Mouse (Mus musculus) lung, postnatal 0 days (tissue): ENCODE results near the gene Akr1cl. TPM values are rescaled to one million over a fixed set of nuclear protein-coding genes. Genes with fewer than 3 reads are reported as not detected.

Source experiments
- ATAC-seq: fragments of 200-750 bp; cut with Nextera tagmentation; 2 replicates; pipeline ENCODE4 v1.8.0; 2017; ENCODE audit warnings: moderate library complexity
- DNase-seq: peaks from one replicate; pipeline ENCODE4 v3.0.0-alpha.2; 2016; ENCODE audit warnings: low spot score
- H3K27ac ChIP-seq: fragments of 300-500 bp; sonication (generic); 2 replicates; pipeline ENCODE4 v1.5.1; 2014; ENCODE audit warnings: antibody characterized with exemption, mild to moderate bottlenecking, low read length, mixed read lengths
- H3K27me3 ChIP-seq: fragments of 300-500 bp; sonication (generic); replicated peaks from 2 replicates; pipeline ENCODE4 v1.6.1; 2014; ENCODE audit warnings: low read length, mixed read lengths; ENCODE audit not compliant: insufficient read depth
- H3K36me3 ChIP-seq: fragments of 300-500 bp; sonication (generic); 2 replicates; pipeline ENCODE4 v1.6.1; 2014; ENCODE audit warnings: low read length, mixed read lengths; ENCODE audit not compliant: insufficient read depth
- H3K4me1 ChIP-seq: fragments of 300-500 bp; sonication (generic); 2 replicates; pipeline ENCODE4 v1.6.1; 2014; ENCODE audit warnings: antibody characterized with exemption, low read depth, low read length, mixed read lengths; ENCODE audit not compliant: insufficient read depth
- H3K4me2 ChIP-seq: fragments of 300-500 bp; sonication (generic); replicated peaks from 2 replicates; pipeline ENCODE4 v1.6.1; 2014; ENCODE audit warnings: low read depth, mild to moderate bottlenecking, low read length, moderate library complexity, mixed read lengths
- H3K4me3 ChIP-seq: fragments of 300-500 bp; sonication (generic); 2 replicates; pipeline ENCODE4 v1.5.1; 2014; ENCODE audit warnings: low read depth, low read length
- H3K9ac ChIP-seq: fragments of 300-500 bp; sonication (generic); replicated peaks from 2 replicates; pipeline ENCODE4 v1.6.1; 2014; ENCODE audit warnings: low read depth, mild to moderate bottlenecking
- H3K9me3 ChIP-seq: fragments of 300-500 bp; sonication (generic); 2 replicates; pipeline ENCODE4 v1.6.1; 2016; ENCODE audit warnings: low read length, mixed read lengths
- CTCF ChIP-seq: IDR thresholded peaks from 2 replicates; pipeline ENCODE4 v1.5.1; 2016; ENCODE audit warnings: antibody characterized with exemption, mild to moderate bottlenecking
- EP300 ChIP-seq: IDR thresholded peaks from 2 replicates; pipeline ENCODE4 v1.6.1; 2016; ENCODE audit warnings: antibody characterized with exemption, mild to moderate bottlenecking, control low read depth
- WGBS: fragments of 180-500 bp; shearing (Covaris S2); extraction: QIAGEN DNeasy Blood & Tissue Kit; methylation state at CpG from one replicate; pipeline ENCODE4 v1.1.7; 2014; 5-methylcytosine and 5-hydroxymethylcytosine counted together
- polyA plus RNA-seq: library from polyadenylated mRNA; unstranded; fragments of >200 nt; fragmentation: Nextera tagmentation; extraction: Ambion mirVana; gene quantifications from 2 replicates; pipeline ENCODE4 v1.2.1, GENCODE M21; 2015

Akr1cl gene
- polyA plus RNA-seq, 1 experiment from 2014 or later, result not detected

DNA sequence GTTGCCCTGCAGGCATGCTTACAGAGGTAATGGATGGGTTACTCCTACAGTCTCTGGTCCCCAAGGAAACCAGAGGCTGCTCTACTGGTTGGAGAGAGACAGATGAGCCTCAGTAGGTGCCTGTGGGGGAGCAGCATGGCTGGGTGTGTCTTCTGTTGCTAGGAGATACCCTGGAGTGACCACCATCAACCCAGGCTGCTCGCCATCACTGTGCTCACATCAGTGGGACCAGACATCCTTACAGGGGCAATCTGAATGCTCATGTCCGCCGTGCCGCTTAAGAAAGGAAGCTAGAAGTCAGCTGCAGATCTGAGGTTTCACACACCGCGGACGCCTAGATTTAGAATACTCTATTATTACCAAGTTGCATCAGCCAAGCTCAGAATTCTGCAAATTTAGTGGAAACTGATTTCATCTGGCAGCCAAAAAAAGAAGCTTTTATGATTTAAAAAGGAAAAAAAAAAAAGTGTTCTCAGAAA is 54.2 kb downstream of the Akr1cl start:
- ATAC-seq, result no peak
- WGBS, result 81% methylated on average over 7 of the region's 7 CpGs
- DNase-seq, result no peak

DNA sequence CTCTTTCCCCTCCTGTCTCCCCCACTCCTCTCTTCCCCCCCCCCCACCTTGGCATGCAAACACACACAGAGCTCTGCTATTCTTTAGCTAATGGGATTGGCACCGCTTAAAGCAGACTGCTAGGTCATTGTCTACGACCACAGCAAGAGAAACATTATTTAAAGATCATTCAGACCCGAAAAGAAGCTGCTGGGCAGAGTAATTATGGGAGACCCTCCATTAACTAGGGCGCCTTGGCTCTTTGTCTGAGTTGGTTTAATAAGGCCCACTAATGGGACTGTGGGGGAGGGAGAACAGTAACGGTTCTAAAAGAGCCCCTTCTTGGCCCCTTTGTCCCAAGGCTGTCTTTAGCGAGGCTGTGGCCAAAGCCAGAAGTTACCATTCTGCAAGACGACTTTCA is 57.2 kb downstream of the Akr1cl start:
- Histone ChIP-seq H3K4me2 (no peak overlapping the region), H3K4me3 (no peak overlapping the region), H3K4me1 (no peaks in the 10 kb centered on the region), H3K9me3 (no peaks in the 10 kb centered on the region), H3K27ac (no peak overlapping the region), H3K9ac (no peak overlapping the region), H3K27me3 (no peaks in the 10 kb centered on the region), H3K36me3 (no peaks in the 10 kb centered on the region)
- ATAC-seq (no peak), DNase-seq (no peak)
- no peak for TF ChIP-seq EP300
- TF ChIP-seq CTCF, result no peak
- 61% methylated on average over 7 of the region's 7 CpGs for WGBS

More for the DNA sequence above, 54.2 kb downstream of the Akr1cl start:
- Histone ChIP-seq H3K4me1 (no peaks in the 10 kb centered on the region), H3K4me3 (no peak overlapping the region), H3K27me3 (no peaks in the 10 kb centered on the region), H3K36me3 (no peaks in the 10 kb centered on the region), H3K9me3 (no peaks in the 10 kb centered on the region), H3K4me2 (no peak overlapping the region), H3K9ac (no peak overlapping the region), H3K27ac (no peak overlapping the region)
- TF ChIP-seq CTCF (no peak), EP300 (no peak)

DNA sequence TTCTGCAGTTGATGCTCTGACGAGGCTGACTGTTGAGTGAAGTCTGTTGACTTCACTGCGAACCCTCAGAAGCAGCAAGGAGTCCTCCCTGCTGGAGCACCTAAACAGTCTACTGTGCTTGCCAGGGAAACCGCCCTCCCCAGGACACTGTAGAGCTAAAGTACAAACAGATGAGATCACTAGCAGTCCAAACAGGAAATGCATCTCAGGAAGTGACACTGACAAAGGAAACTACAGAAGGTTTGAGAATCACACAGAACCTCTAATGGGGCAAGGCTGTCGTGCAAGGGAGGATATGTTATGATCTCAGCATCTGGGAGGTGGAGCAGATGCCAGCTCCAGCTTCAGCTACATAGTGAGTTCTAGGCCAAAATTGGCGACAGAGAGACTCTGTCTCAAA is 61.9 kb downstream of the Akr1cl start:
- no peaks in the 10 kb centered on the region for H3K4me1 ChIP-seq
- TF ChIP-seq CTCF, result no peak
- peak; percentile 68; the same call in 1 of the 2 replicates for TF ChIP-seq EP300

More for the DNA sequence above, 61.9 kb downstream of the Akr1cl start:
- DNase-seq (peak; percentile 34), ATAC-seq (peak; percentile 80)
- no peaks in the 10 kb centered on the region for H3K9me3 ChIP-seq
- no peak overlapping the region for H3K4me3 ChIP-seq
- no peak overlapping the region for H3K9ac ChIP-seq
- no peaks in the 10 kb centered on the region for H3K27me3 ChIP-seq
- no peak overlapping the region for H3K27ac ChIP-seq
- no peak overlapping the region for H3K4me2 ChIP-seq
- H3K36me3 ChIP-seq, result no peaks in the 10 kb centered on the region
- WGBS, result 36% methylated on average over 5 of the region's 5 CpGs

Other genes with a start within 250 kb of the Akr1cl start
- gene Plekhm3, start 75.9 kb downstream of the Akr1cl start, polyA plus RNA-seq, result 4.7 and 5.8 TPM in 2 replicates
- not detected in 2 replicates for gene Cryge, start 18.4 kb upstream of the Akr1cl start, polyA plus RNA-seq
- not detected in 2 replicates for gene Crygd, start 30.7 kb upstream of the Akr1cl start, polyA plus RNA-seq
- not detected in 2 replicates for gene Crygc, start 40.9 kb upstream of the Akr1cl start, polyA plus RNA-seq
- not detected in 2 replicates for gene Crygb, start 49.5 kb upstream of the Akr1cl start, polyA plus RNA-seq
- gene Cryga, start 70.6 kb upstream of the Akr1cl start, polyA plus RNA-seq, result not detected in 2 replicates
- not detected in 2 replicates for gene Gm28845, start 86.8 kb upstream of the Akr1cl start, polyA plus RNA-seq
- 0.10 TPM in 1 of 2 replicates, not detected in the other for gene D630023F18Rik, start 90.5 kb upstream of the Akr1cl start, polyA plus RNA-seq
- 141 and 143 TPM in 2 replicates for gene Idh1, start 153.7 kb upstream of the Akr1cl start, polyA plus RNA-seq
- gene Pikfyve, start 153.9 kb upstream of the Akr1cl start, polyA plus RNA-seq, result 6.4 and 6.9 TPM in 2 replicates
- not detected in 2 replicates for gene Pth2r, start 249.3 kb upstream of the Akr1cl start, polyA plus RNA-seq